Mouse (Mus musculus) ES-Bruce4 (cell line): Measurements from ENCODE around the gene Chmp6.

ENCODE experiments used
- CTCF ChIP-seq: IDR thresholded peaks from one replicate; pipeline ENCODE4 v1.8.1; 2011; ENCODE audit warnings: low read depth, low read length
- POLR2A ChIP-seq: IDR thresholded peaks from one replicate; pipeline ENCODE4 v1.8.1; 2011; ENCODE audit warnings: low read length; ENCODE audit not compliant: insufficient read depth

GRCm38 (mm10) chr11:119868556-119868955 is 44.7 kb upstream of the Chmp6 start:
- TF ChIP-seq POLR2A (no peak), CTCF (no peak)
